In genomic region chr1:140578607-140579006, GRCm38 (mm10) we compare ENCODE assay signal across 17 mouse cellular contexts.
"Had no signal": no experiment of that assay in that cellular context is flagged by ENCODE, and none has a peak within 500 bp of the region (broad histone marks: within the 10 kb centered on the region; RNA-seq: fewer than 3 reads in every experiment).

No protein-coding gene starts in this region.

- H3K9me3 ChIP-seq: limb, embryonic 12.5 days; limb, embryonic 15.5 days; neural tube, embryonic 12.5 days; neural tube, embryonic 15.5 days had no signal

- ATAC-seq: liver, postnatal 0 days; lung, postnatal 0 days had no signal

- H3K4me1 ChIP-seq: limb, embryonic 12.5 days; limb, embryonic 15.5 days; neural tube, embryonic 12.5 days; neural tube, embryonic 15.5 days had no signal

- H3K4me2 ChIP-seq: limb, embryonic 12.5 days; limb, embryonic 15.5 days; liver, embryonic 11.5 days; lung, embryonic 14.5 days; neural tube, embryonic 12.5 days; neural tube, embryonic 15.5 days had no signal

- H3K27me3 ChIP-seq: limb, embryonic 12.5 days; limb, embryonic 15.5 days; neural tube, embryonic 12.5 days; neural tube, embryonic 15.5 days had no signal

- H3K36me3 ChIP-seq: limb, embryonic 12.5 days; limb, embryonic 15.5 days; neural tube, embryonic 12.5 days; neural tube, embryonic 15.5 days had no signal

- H3K27ac ChIP-seq: limb, embryonic 12.5 days; limb, embryonic 15.5 days; liver, embryonic 14.5 days; macrophage; neural tube, embryonic 12.5 days; neural tube, embryonic 15.5 days had no signal

- H3K4me3 ChIP-seq: limb, embryonic 12.5 days; limb, embryonic 15.5 days; neural tube, embryonic 12.5 days; neural tube, embryonic 15.5 days had no signal

- H3K9ac ChIP-seq: limb, embryonic 12.5 days; limb, embryonic 15.5 days; liver, embryonic 14.5 days; liver, postnatal 0 days; lung, embryonic 14.5 days; neural tube, embryonic 12.5 days; neural tube, embryonic 15.5 days had no signal

- DNase-seq: kidney, adult 18-20 months; kidney, adult 9 months; kidney, postnatal 14 days; kidney, postnatal 4 days; left cerebral cortex, postnatal 4 days; liver, postnatal 0 days; lung, embryonic 14.5 days; thymus, adult 18-20 months; thymus, postnatal 36 days had no signal
